Mouse (Mus musculus) thymus, postnatal 4 days (tissue): Measurements from ENCODE around the gene Syt14.

ENCODE experiments used
- DNase-seq: peaks from one replicate; pipeline ENCODE4 v3.0.0; 2021

The Syt14 gene

DNA sequence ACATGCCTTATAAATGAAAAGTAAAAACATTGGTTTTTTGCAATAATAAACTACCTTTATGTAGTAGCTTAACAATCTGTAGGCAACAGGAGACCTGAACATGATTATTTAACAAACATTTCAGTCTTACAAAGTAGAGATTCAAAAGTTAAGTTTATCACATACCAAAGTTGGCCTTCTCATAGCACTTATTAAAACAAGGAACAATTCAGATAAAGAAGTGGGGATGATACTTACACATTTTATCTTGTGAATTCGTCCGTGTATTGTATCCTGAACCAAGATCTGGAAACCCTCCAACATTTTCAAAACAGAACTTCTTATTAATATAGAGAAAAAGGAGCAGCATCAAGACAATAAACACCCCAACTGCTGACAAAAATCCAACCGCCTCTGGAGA lies 49.1 kb downstream of the Syt14 start:
- DNase-seq: no peak

DNA sequence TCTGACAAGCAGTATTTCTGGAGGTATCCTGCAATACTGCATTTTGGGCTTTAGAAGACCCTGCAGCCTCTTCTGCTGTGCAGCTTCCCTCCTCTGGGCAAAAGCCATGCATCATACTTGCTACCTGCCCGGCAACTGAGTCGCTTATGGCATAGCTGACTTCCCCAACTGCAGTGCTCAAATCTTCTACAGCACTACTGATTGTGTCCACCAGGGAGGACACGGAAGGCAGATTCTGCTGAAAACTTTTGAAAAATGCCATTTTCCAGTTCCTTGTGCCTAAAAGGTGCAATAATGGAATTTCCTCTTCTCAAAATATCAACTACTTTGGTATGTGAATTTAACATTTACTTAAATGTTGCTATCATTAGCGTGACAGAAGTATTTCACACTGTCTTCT lies 51.2 kb downstream of the Syt14 start:
- no peak for DNase-seq

DNA sequence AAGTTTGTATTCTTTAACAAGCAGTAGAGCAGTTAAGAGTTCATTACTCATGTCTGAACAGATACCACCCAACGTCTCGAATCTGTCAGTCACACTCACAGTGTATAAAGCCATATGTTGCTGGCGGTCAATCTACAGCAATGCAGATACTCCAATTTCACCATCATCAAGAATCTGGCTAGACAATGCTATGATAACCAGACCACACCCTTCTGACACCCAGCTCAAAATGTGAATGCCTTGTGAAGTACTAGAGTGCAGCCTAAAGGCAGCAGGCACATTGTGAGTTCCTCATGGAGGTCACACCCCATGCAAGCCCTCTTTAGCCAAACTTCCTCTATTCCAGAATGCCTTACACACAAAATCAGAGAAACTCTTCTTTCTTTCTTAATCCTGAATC lies 53.9 kb downstream of the Syt14 start:
- no peak for DNase-seq

DNA sequence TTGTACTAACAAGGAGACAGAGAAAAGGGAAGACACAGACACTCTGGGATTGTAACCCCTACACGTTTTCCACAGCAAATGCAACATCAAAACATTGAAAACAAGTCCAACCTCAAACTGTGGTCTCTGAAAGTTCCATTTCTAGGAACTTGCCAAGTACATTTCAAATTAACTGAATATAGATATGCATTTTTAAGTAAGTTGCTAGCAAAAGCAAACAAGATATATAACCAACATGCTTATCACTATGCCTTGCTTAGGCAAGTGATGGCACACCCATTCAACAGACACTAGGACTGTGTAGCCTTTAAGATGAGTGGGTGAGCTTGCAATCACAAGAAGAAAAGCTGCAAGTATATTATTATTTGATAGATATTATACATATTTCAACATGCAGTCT lies 54.5 kb downstream of the Syt14 start:
- DNase-seq: no peak

DNA sequence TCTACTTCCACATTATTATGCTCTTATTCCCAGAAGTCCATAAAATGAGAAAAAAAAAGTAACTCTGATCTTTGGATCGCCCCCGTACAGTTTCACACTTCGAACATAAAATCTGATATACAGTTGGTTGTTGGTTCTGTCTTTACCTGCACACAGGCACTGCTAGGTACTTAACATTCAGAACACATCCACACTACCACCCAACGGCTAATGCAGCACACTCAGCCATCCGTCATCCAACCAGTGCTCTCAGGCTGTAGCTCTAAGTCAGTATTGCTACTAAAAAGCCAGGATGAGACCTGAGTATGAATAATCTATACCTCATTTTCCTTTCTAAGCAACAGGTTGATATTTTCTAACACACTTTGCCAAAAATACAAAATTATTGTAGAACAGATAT lies 73.3 kb downstream of the Syt14 start:
- DNase-seq: no peak

DNA sequence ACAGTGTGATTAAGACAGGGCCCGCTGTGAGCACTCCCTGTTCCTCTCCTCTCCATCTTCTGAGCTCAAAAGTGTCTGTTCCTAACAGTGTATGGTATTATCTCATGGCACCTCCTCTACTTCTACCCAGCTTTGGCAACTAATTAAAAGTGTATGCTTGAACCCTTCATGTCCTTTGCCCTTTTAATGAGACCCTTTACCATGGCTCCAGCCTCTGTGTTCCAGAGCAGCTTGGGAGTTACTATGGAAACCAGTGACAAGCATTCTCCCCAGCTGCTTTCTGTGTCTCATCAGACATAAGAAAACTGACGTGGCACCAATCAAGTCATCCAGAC lies 87.8 kb downstream of the Syt14 start:
- no peak for DNase-seq

DNA sequence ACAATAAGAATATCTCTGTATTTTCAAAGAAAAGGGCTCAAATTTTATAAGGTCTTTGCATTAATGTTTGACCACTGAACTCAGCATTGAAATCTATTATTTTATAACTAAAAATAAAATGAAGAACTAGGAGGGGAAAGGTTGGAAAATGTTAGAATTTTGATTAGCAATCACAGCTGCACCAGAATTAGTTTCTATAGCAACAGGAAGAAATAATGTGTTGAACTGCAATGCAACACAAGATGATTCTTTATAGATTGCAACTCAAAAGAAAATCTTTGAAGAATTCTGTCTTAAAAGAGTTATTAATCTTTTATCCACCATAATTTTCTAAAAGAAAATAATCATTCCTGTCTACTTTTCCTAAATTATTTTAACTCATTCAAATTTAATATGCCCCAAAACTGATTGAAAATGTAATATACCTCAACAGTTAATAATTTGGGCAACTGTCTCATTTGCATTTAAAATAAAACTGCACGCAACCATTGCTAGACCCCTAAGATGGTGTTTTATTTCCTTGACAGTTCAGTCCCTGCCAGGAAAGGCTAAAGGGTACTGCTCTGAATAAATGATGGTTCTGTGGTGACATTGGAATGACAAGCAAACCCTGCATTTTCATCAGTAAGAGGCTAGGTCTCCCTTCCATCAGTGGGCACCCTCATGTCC lies 88.3 kb downstream of the Syt14 start:
- DNase-seq: no peak

DNA sequence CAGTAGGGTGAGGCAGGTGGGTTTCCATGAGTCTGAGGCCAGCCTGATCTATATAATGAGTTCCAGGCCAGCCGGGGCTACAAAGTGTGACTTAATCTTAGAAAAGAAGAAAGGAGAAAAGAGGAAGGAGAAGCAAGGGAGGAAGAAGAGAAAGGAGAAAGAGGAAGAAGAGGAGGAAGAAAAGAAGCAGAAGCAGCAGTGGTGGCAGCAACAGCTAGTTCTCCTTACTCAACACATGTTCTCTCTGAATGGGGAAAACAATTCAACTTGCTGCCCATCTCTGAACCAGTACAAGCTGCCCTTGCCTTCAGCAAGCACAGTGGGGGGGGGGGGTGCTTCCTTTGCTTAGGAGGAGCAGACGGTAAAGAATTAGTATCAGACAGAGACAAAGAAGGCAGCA lies 96.5 kb downstream of the Syt14 start:
- no peak for DNase-seq

DNA sequence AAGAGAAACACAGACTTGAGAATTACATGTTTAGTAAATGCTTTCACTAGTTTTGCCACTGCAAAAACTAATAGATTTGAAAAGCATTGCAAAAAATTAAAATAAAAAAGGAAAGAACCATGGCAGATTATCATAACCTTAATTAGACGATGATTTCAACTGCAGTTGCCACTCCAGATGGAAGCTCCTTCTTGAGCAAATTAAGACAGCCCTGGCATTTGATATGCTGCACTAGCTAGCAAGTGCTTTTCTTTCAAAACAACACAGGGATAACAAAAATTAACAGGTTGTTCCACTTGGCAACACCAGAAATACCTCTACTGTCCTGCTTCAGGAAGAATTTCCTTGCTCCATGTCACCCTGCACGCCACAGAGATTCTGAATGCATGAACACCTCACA lies 97.6 kb downstream of the Syt14 start:
- DNase-seq: no peak

DNA sequence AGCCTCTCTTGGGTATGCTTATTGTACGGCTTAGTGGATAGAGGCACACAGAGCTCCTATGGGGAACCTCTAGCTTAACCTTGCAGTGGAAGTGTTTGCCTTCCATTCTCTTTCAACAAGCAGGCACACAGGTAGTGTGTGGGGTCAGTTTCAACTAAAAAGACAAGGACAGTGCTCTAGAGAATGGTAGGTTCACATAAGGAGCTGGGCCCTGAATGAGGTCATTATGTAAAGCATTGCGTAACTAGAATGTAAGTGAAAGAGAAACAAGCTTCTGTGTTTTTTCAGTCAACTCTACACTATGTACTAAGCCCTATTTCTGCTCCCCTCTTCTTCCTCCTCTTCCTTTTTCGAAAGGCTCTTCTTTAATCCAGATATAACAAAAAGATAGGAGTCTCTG lies 103.8 kb downstream of the Syt14 start:
- no peak for DNase-seq

DNA sequence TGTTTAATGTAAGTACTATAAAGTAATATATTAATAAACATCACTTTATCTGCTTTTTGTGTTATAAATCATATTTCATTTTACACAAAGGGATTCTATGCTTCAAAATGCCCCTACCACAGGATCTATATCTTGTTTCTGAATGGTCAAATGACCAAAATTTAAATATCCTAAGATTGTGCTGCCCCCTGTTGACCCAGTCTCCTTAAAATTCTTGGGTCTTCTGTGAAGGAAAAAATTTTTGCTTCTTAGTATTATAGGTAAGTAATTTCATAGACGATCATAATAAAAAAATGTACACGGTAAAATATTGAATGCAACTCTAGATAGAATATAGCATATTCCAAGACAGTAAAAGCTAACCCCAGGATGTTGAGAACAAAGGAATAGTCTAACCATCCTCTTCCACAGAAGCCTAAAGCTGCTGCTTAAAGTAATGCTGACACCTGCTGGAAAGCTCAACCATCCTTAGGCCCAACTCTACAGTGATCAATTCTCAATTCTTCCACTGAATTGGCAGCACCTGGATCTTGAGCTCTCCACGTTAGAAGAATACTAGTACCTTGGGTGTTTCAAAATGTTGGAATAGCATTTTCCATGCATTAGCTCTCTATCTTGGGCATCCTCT lies 123.4 kb downstream of the Syt14 start:
- DNase-seq: peak; percentile 18

DNA sequence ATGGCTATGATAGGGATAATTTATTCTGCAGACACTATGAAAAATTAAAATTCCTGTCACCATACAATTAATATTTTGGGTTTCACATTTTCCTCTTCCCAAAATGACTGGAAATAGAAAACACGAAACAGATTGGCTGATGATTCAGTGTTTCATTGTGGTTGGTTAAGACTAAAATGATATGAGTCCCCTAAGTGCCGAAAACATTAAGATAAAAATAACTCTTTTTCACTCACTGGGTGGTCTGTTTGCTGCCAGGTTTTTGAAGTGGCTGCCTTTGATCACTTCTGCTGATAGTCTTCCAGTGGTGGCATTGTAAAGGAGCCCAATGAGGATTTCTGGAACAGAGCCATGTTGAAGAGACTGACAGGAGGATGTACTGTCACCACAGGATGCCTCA lies 134.1 kb downstream of the Syt14 start:
- no peak for DNase-seq

DNA sequence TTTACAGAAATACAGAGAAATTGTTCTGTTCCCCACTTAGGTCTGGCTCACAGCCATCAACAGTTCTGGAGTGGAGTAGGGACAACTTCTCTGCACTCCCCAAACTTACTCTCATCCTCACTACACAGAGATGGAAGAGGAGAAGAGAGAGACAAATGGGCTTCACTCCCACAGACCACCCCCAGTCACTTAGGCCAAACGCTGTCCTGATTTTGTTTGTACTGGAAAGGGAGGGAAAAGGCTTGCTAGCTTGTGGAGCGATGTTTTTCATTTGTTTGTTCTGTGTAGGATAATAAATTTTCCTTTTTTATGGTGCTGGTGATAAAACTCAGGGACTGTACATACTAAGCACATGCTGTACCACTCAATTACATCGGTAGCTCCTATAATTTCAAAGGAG lies 134.7 kb downstream of the Syt14 start:
- DNase-seq: no peak

DNA sequence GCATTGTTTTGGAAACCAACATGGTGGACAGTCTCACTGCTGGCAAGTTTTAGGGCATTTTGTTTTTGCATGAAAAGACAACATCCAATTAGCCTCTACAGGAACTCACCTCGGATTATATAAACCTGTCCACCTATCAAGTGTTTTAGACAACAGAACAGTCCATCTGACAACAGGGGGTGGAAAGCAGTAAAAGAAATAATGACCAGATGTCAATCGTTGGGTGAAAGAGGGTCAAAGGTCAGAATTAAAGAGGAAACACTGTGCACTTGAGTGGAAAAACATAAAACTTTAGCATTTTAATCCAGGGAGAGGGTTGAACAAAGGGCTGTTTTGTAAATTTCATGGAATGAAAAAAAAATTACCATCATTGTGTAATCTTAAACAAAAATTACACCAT lies 136.8 kb downstream of the Syt14 start:
- no peak for DNase-seq

DNA sequence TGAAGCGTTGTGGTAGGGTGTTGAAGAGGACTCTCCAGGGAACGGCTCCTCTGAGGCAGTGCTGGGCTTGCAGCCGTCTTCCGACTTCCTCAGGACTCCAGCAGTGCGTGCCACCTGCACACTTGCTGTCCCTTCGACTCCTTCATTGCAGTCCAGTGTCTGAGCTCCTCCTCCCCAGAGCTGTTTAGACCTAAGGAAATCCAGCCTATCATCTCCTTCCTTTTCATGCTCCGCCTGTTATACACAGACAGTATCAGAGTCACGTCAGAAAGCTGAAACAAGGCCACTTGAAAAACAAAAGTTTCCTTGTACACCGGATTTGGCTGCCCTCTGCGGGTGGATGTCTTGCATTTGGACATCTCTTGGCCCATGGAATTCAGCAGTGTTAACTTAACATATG lies 138.4 kb downstream of the Syt14 start:
- DNase-seq: no peak

DNA sequence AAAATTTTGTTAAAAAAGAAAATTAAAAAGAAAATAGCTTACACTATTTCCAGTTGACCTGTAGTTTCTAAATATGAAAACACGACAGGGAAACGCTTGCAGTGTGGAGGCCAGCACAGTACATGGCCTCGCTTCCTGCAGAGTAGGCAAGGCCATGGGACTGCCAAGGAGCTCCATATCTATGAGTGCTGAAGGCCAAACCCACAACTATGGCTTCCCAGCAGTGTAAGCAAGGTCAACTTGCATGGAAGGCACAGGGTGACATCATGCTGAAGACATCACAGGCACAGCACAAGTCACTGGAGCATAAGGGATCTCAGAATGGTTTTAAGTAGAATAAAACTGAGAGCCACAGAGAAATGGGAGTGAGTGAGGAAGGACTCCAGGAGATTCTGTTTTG lies 139.5 kb downstream of the Syt14 start:
- DNase-seq: no peak

DNA sequence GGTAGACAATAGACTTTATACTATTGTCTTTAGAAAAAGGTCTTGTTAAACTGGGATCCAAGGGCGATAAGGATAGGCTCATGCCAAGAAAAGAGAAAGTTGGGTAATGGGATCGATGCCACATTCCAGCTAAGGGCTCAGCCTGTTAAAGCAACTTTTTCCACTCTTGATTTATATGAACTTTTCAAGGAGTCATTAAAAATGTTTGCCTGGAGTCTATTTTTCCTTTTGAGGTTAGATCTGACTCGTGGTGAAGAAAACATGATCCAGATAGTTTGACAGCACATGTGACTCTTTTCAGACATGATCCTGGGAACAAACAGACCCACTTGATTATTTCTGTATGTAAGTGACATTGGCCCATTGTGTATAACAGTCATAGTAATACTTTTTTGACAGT lies 144.9 kb downstream of the Syt14 start:
- DNase-seq: no peak

DNA sequence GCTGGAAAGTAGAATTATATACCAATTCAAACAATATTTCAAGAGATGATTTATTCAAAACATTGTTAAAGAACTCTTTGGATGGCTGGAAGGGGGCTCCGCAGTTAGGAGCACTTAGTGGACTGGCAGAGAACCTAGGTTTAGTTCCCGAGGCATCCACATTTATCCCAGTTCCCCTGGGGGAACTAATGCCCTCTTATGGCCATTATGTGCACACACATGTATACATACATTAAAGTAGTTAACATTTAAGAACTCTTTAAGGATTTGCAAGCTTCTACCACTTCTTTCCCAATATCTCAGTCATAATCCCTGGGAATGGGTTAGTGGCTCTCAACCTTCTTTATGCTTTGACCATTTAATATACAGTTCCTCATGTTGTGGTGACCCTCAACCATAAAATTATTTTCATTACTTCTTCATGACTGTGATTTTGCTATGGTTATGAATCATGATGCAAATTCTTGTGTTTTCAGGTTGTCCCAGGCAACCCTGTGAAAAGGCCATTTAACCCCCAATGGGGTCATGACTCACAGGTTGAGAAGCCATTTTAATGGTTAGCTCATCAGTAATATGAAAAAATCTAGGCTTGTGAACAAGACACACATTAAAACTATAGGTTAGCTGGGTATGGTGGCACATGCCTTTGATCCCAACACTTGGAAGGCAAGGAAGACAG lies 152.8 kb downstream of the Syt14 start:
- DNase-seq: no peak

DNA sequence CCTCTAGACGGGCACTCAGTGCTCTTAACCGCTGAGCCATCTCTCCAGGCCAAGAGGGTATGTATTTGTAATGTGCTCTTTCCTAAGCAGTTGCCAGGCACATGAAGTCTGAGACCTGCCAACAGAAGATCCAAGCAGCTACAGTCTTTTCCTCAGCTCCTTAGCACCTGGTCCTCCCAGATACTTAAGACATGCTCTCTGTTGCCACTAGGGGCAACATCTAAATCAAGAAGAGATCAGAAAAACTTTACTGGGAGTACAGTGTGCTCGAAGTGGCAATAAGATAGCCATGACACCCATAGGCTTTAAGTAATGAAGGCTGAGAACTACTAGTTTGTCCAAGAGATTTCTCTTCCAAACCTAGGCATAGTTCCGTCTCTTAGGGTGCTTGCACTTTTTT lies 155.4 kb downstream of the Syt14 start:
- no peak for DNase-seq

DNA sequence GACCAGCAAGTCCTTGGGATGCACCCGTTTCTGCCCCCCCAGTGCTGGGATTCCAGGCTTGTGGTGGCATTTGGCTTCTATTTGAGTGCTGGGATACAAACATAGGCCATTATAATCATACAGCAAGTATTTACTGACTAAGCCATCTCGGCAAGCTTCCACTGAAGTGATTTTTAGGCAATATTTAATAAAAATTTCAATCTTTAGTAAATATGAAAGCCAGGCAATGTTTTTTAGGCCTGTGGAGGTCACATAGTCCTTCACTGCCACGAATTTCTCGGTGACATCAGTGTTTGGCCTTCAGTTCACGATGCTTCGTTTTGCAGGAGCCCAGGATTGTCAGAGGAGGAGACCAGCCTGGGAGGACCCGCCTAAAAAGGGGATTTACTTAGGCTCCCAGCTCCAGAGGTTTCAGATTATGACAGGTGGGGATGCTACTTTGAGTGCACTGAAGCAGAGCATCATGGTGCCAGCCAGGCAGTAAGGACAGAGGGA lies 156.4 kb downstream of the Syt14 start:
- DNase-seq: no peak

DNA sequence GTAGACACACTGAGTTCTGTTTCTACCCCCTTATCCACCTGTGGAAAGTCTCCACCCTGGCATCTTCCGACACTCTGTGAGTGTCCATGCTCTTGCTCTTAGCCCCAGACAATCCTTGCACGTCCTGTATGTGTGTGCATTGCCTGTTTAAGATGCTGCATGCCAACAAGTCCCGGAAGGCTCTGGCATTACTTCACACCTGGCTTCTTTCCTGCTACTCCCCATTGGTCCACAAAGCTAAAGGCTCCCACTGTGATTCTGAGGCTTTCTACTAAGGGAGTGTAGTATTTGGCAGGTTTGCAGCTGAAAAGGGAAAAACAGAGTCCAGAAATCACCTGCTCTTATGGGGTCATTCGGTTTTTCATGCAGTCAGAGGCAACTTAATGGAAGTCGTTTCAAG lies 162.7 kb downstream of the Syt14 start:
- DNase-seq: no peak

DNA sequence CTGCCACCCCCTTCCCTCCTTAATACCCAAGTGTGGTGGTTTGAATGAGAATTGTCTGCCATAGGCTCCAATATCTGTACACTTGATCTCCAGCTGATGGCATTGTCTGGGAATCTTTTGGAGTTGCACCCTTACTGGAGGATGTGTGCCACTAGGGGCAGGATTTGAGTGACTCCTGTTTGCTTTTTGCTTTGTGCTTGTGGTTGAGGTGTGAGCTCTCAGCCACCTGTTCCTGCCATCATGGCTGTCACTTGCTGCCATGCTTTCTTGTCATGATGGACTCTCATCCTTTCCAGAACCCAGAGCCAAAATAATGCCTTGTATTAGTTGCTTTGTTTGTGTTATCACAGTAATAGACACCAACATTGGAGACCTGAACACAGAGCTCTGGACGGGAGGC lies 165.8 kb downstream of the Syt14 start:
- no peak for DNase-seq

DNA sequence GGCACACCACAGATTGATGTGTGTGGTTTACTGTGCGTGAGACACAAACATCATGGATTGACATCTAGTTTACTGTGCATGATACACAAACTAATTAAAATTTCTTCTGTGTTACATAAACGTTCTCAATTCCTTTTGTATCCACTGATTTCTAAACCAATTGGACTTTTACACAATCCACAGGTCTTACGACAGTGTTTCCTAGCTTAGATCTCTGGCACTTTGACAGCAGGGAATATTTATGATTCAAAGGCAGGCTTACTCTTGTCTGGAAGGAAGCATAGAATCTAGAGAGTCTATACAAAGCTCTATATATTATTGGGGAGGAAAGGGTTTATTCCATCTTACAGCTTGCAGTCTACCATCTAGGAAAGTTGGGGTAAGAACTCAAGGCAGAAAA lies 171.1 kb downstream of the Syt14 start:
- no peak for DNase-seq

DNA sequence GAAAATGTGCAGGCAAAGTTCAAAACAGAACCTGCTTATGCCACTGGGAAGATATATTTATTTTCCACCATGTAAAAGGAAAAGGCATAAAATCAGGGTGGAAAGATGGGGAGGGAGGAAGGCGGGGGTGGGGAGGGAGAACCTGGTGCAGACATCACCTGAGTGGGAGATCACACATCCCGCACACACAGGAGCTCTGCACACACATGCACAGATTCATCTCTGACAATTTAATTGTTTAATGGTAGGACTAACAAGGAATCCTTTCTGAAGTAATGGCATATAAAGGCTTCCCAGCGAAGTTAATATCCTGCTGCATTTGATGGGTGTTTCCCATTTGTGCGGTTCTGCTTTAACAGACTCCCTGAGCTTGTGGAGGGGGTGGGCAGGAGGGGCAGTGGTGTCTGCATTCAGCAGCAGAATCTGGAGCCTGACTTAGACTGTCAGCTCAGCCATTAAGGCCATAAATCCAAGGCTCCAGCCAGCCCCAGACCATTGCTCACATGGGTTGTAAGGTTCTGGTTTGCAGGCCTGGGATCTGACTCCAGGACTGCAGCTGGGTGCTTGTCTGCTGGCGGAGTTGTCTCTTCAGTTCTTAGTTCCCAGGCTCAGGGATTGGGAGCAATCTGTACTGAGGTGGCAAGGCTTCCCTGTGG lies 174.1 kb downstream of the Syt14 start:
- no peak for DNase-seq
